Mouse (Mus musculus): ENCODE results near the gene Nif3l1. TPM values are rescaled to one million over a fixed set of nuclear protein-coding genes. Genes with fewer than 3 reads are reported as not detected.

The Nif3l1 gene
- polyA plus RNA-seq, 2 experiments, result 40.5 to 43.6 TPM

DNA sequence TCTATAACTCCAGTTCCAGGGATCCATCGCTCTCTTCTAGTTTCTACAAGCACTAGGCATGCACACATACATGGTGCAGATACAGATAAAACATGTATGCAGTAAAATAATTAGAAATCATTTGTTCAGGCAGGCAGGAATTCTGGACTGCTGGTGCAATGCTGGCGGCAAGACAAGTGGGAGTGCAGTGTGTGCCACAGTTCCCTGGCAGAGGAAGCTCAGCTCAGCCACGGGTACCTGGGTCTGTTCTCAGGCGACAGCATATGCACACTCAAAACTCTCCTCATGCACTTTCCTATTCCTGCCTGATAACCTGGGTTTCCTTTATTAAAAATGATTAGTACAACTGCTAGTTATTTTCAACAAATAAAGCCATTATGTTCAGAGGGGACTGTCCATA, 20.1 kb downstream of the Nif3l1 start:
- TF ChIP-seq POLR2A (IDR thresholded peaks at IDR 0.05; ENCODE audit: borderline replicate concordance, extremely low read depth, insufficient read depth, insufficient read length), result no peak
- WGBS, result 96% methylated on average over 4 of the region's 4 CpGs
- H3K4me1 ChIP-seq (ENCODE audit: control insufficient read depth, insufficient read depth, low read length), result no peaks in the 10 kb centered on the region
- H3K27ac ChIP-seq (replicated peaks; ENCODE audit: low read depth, low read length), result no peak overlapping the region
- H3K27me3 ChIP-seq (ENCODE audit: control insufficient read depth, insufficient read depth, low read length), result no peaks in the 10 kb centered on the region
- DNase-seq (ENCODE audit: low spot score) (no peak), ATAC-seq (ENCODE audit: low FRiP score, low read depth) (no peak)
- H3K9ac ChIP-seq (ENCODE audit: low read depth, low read length, severe bottlenecking), result no peak overlapping the region
- no peak overlapping the region for H3K4me3 ChIP-seq (replicated peaks; ENCODE audit: low read length)
- H3K36me3 ChIP-seq (ENCODE audit: control insufficient read depth, insufficient read depth, low read length), result peaks cover 87% of the 10 kb centered on the region
- H3K4me2 ChIP-seq (replicated peaks; ENCODE audit: low read depth, low read length, severe bottlenecking), result no peak overlapping the region
- no peaks in the 10 kb centered on the region for H3K9me3 ChIP-seq (ENCODE audit: control insufficient read depth, low read length)

DNA sequence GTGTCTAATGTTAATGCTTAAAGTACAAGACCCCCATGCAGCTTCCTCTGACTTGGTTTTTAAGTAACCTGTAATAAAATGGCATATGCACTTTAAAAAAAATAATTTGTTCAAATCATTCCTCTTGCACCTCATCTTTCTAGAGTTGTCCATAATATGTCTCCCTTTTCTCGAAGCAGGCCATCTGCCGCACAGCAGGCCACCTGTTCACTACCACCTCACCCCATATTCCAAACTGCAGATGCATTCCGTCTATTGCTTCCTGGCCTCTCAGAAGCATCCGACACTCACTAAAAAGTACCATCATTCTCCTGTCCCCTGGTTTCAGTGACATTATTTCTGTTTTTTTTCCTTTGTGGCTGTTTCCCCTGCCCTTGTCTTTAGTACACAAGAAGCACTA, 20.6 kb downstream of the Nif3l1 start:
- no peak for ATAC-seq (ENCODE audit: low FRiP score, low read depth)
- H3K27me3 ChIP-seq (ENCODE audit: control insufficient read depth, insufficient read depth, low read length), result no peaks in the 10 kb centered on the region
- H3K9me3 ChIP-seq (ENCODE audit: control insufficient read depth, low read length), result no peaks in the 10 kb centered on the region
- no peak for TF ChIP-seq POLR2A (IDR thresholded peaks at IDR 0.05; ENCODE audit: borderline replicate concordance, extremely low read depth, insufficient read depth, insufficient read length)
- WGBS, result 87% methylated on average over 4 of the region's 4 CpGs
- H3K36me3 ChIP-seq (ENCODE audit: control insufficient read depth, insufficient read depth, low read length), result peaks cover 87% of the 10 kb centered on the region
- no peak overlapping the region for H3K4me2 ChIP-seq (replicated peaks; ENCODE audit: low read depth, low read length, severe bottlenecking)
- no peak overlapping the region for H3K27ac ChIP-seq (replicated peaks; ENCODE audit: low read depth, low read length)
- no peaks in the 10 kb centered on the region for H3K4me1 ChIP-seq (ENCODE audit: control insufficient read depth, insufficient read depth, low read length)
- no peak overlapping the region for H3K4me3 ChIP-seq (replicated peaks; ENCODE audit: low read length)
- DNase-seq (ENCODE audit: low spot score), result no peak
- H3K9ac ChIP-seq (ENCODE audit: low read depth, low read length, severe bottlenecking), result no peak overlapping the region

- Histone ChIP-seq H3K4me2 (replicated peaks; ENCODE audit: low read depth, low read length, severe bottlenecking) (no peak overlapping the region), H3K4me1 (ENCODE audit: control insufficient read depth, insufficient read depth, low read length) (no peaks in the 10 kb centered on the region), H3K9me3 (ENCODE audit: control insufficient read depth, low read length) (no peaks in the 10 kb centered on the region), H3K4me3 (replicated peaks; ENCODE audit: low read length) (no peak overlapping the region), H3K9ac (ENCODE audit: low read depth, low read length, severe bottlenecking) (no peak overlapping the region), H3K27me3 (ENCODE audit: control insufficient read depth, insufficient read depth, low read length) (no peaks in the 10 kb centered on the region), H3K27ac (replicated peaks; ENCODE audit: low read depth, low read length) (no peak overlapping the region), H3K36me3 (ENCODE audit: control insufficient read depth, insufficient read depth, low read length) (peaks cover 81% of the 10 kb centered on the region)
- TF ChIP-seq POLR2A (IDR thresholded peaks at IDR 0.05; ENCODE audit: borderline replicate concordance, extremely low read depth, insufficient read depth, insufficient read length), result no peak
- ATAC-seq (ENCODE audit: low FRiP score, low read depth) (no peak), DNase-seq (ENCODE audit: low spot score) (no peak)
- WGBS, result 93% methylated on average over 8 of the region's 8 CpGs
Observed at GRCm38 (mm10) chr1:58475662-58476061, 30.7 kb downstream of the Nif3l1 start.

GRCm38 (mm10) chr1:58482647-58483046, 37.7 kb downstream of the Nif3l1 start:
- Histone ChIP-seq H3K4me3 (replicated peaks; ENCODE audit: low read length) (no peak overlapping the region), H3K4me2 (replicated peaks; ENCODE audit: low read depth, low read length, severe bottlenecking) (no peak overlapping the region), H3K27ac (replicated peaks; ENCODE audit: low read depth, low read length) (no peak overlapping the region), H3K9me3 (ENCODE audit: control insufficient read depth, low read length) (no peaks in the 10 kb centered on the region), H3K27me3 (ENCODE audit: control insufficient read depth, insufficient read depth, low read length) (no peaks in the 10 kb centered on the region), H3K36me3 (ENCODE audit: control insufficient read depth, insufficient read depth, low read length) (peaks cover 57% of the 10 kb centered on the region), H3K9ac (ENCODE audit: low read depth, low read length, severe bottlenecking) (no peak overlapping the region), H3K4me1 (ENCODE audit: control insufficient read depth, insufficient read depth, low read length) (no peaks in the 10 kb centered on the region)
- ATAC-seq (ENCODE audit: low FRiP score, low read depth), result no peak
- WGBS, result 92% methylated on average over 4 of the region's 4 CpGs
- TF ChIP-seq POLR2A (IDR thresholded peaks at IDR 0.05; ENCODE audit: borderline replicate concordance, extremely low read depth, insufficient read depth, insufficient read length), result no peak
- no peak for DNase-seq (ENCODE audit: low spot score)

GRCm38 (mm10) chr1:58495603-58496002, 50.7 kb downstream of the Nif3l1 start:
- Histone ChIP-seq H3K36me3 (ENCODE audit: control insufficient read depth, insufficient read depth, low read length) (peaks cover 72% of the 10 kb centered on the region), H3K9me3 (ENCODE audit: control insufficient read depth, low read length) (no peaks in the 10 kb centered on the region), H3K4me3 (replicated peaks; ENCODE audit: low read length) (no peak overlapping the region), H3K4me2 (replicated peaks; ENCODE audit: low read depth, low read length, severe bottlenecking) (no peak overlapping the region), H3K4me1 (ENCODE audit: control insufficient read depth, insufficient read depth, low read length) (no peaks in the 10 kb centered on the region), H3K9ac (ENCODE audit: low read depth, low read length, severe bottlenecking) (no peak overlapping the region), H3K27me3 (ENCODE audit: control insufficient read depth, insufficient read depth, low read length) (no peaks in the 10 kb centered on the region), H3K27ac (replicated peaks; ENCODE audit: low read depth, low read length) (no peak overlapping the region)
- no peak for ATAC-seq (ENCODE audit: low FRiP score, low read depth)
- TF ChIP-seq POLR2A (IDR thresholded peaks at IDR 0.05; ENCODE audit: borderline replicate concordance, extremely low read depth, insufficient read depth, insufficient read length), result no peak
- WGBS, result 87% methylated on average over 6 of the region's 6 CpGs
- no peak for DNase-seq (ENCODE audit: low spot score)

GRCm38 (mm10) chr1:58497678-58498077, 52.7 kb downstream of the Nif3l1 start:
- ATAC-seq (ENCODE audit: low FRiP score, low read depth), result no peak
- no peak for DNase-seq (ENCODE audit: low spot score)
- Histone ChIP-seq H3K4me2 (replicated peaks; ENCODE audit: low read depth, low read length, severe bottlenecking) (no peak overlapping the region), H3K4me1 (ENCODE audit: control insufficient read depth, insufficient read depth, low read length) (no peaks in the 10 kb centered on the region), H3K9ac (ENCODE audit: low read depth, low read length, severe bottlenecking) (no peak overlapping the region), H3K4me3 (replicated peaks; ENCODE audit: low read length) (no peak overlapping the region), H3K27me3 (ENCODE audit: control insufficient read depth, insufficient read depth, low read length) (no peaks in the 10 kb centered on the region), H3K36me3 (ENCODE audit: control insufficient read depth, insufficient read depth, low read length) (peaks cover 55% of the 10 kb centered on the region), H3K27ac (replicated peaks; ENCODE audit: low read depth, low read length) (no peak overlapping the region), H3K9me3 (ENCODE audit: control insufficient read depth, low read length) (no peaks in the 10 kb centered on the region)
- 92% methylated on average over 4 of the region's 4 CpGs for whole genome bisulfite sequencing
- no peak for TF ChIP-seq POLR2A (IDR thresholded peaks at IDR 0.05; ENCODE audit: borderline replicate concordance, extremely low read depth, insufficient read depth, insufficient read length)
